Comparison of ENCODE assay signal across 8 mouse cellular contexts in genomic region chr9:44108269-44109055, GRCm38 (mm10). TPM values are rescaled to one million over a fixed set of nuclear protein-coding genes. Genes with fewer than 3 reads are reported as not detected.
DNase-seq lines count a peak whose midpoint lies in the region; ATAC-seq and TF ChIP-seq lines count a peak whose summit lies in the region.

No protein-coding gene starts in this region.

- TF ChIP-seq EP300 in CH12.LX (IDR thresholded peaks at IDR 0.05; ENCODE audit: low read length), result no peak

- intact Hi-C loops in heart, postnatal 10 days (cut with DNase I), result loop anchor here (2.0 to 5.0 kb wide), 2 partner anchors 42 to 121 kb away; partner anchors contain the start of gene Usp2

- DNase-seq in heart, postnatal 10 days, result no peak
- no peak for DNase-seq in CH12.LX (ENCODE audit: extremely low read depth)
- DNase-seq in right cerebral cortex, adult 2 months (ENCODE audit: low spot score in 2 of 2), result no peak
- no peak for DNase-seq in urinary bladder, postnatal 10 days (ENCODE audit: low spot score)
- no peak for DNase-seq in layer of hippocampus, adult 11-12 months (ENCODE audit: low spot score)

- H3K4me1 ChIP-seq in heart, embryonic 12.5 days (replicated peaks), result peaks cover 59% of the 10 kb centered on the region
- H3K4me1 ChIP-seq in CH12.LX (ENCODE audit: control insufficient read depth in 1 of 2, insufficient read depth in 2 of 2), result peaks cover 8 to 52% of the 10 kb centered on the region in 2 experiments
- H3K4me1 ChIP-seq in forebrain, embryonic 12.5 days, result peaks cover 55% of the 10 kb centered on the region
- H3K4me1 ChIP-seq in limb, embryonic 12.5 days (replicated peaks), result peaks cover 53% of the 10 kb centered on the region

- ATAC-seq in heart, embryonic 12.5 days (ENCODE audit: insufficient number of reproducible peaks, low FRiP score), result no peak
- no peak for ATAC-seq in forebrain, embryonic 12.5 days (ENCODE audit: low FRiP score)
- ATAC-seq in limb, embryonic 12.5 days (ENCODE audit: insufficient number of reproducible peaks, insufficient read depth, low FRiP score, low TSS enrichment, low read depth), result no peak

- peak overlapping the region; percentile 55 for H3K9ac ChIP-seq in heart, embryonic 12.5 days
- H3K9ac ChIP-seq in CH12.LX (ENCODE audit: insufficient read depth, low read depth), result no peak overlapping the region; the same call in 1 of the 2 replicates
- H3K9ac ChIP-seq in forebrain, embryonic 12.5 days, result peak overlapping the region; percentile 39; the same call in 1 of the 2 replicates
- peak overlapping the region; percentile 44; the same call in 1 of the 2 replicates for H3K9ac ChIP-seq in limb, embryonic 12.5 days (replicated peaks)

- no peak overlapping the region for H3K4me3 ChIP-seq in heart, embryonic 12.5 days
- no peak overlapping the region for H3K4me3 ChIP-seq in CH12.LX (replicated peaks in 1 of 3; ENCODE audit: low read depth in 2 of 3, low read length in 2 of 3, poor library complexity in 1 of 3)
- H3K4me3 ChIP-seq in forebrain, embryonic 12.5 days (replicated peaks), result 0 out of 2 replicates have a peak overlapping the region, but pooled peaks have one; percentile 11
- no peak overlapping the region for H3K4me3 ChIP-seq in limb, embryonic 12.5 days (replicated peaks)

- H3K36me3 ChIP-seq in heart, embryonic 12.5 days, result peaks cover 11% of the 10 kb centered on the region
- H3K36me3 ChIP-seq in CH12.LX (replicated peaks in 1 of 2; ENCODE audit: control insufficient read depth in 1 of 2, insufficient read depth in 1 of 2, low read length in 1 of 2), result peaks cover 36 to 68% of the 10 kb centered on the region in 2 experiments
- peaks cover 37% of the 10 kb centered on the region for H3K36me3 ChIP-seq in forebrain, embryonic 12.5 days (replicated peaks)
- peaks cover 54% of the 10 kb centered on the region for H3K36me3 ChIP-seq in limb, embryonic 12.5 days

- H3K79me2 ChIP-seq in CH12.LX (replicated peaks; ENCODE audit: control insufficient read depth, extremely low read depth, insufficient read depth, poor library complexity, severe bottlenecking), result peaks cover 42% of the 10 kb centered on the region

- TF ChIP-seq CTCF in CH12.LX (conservative IDR thresholded peaks at IDR 0.05 in 1 of 2, IDR thresholded peaks at IDR 0.05 in 1 of 2; ENCODE audit: low read depth in 2 of 2, low read length in 2 of 2), result no peak

- H3K9me3 ChIP-seq in heart, embryonic 12.5 days (replicated peaks), result no peaks in the 10 kb centered on the region
- H3K9me3 ChIP-seq in CH12.LX (replicated peaks; ENCODE audit: low read length), result no peaks in the 10 kb centered on the region
- H3K9me3 ChIP-seq in forebrain, embryonic 12.5 days, result no peaks in the 10 kb centered on the region
- no peaks in the 10 kb centered on the region for H3K9me3 ChIP-seq in limb, embryonic 12.5 days

- in situ Hi-C loops in CH12.LX (cut with MboI; ENCODE audit: low pct_ligation_motif_present, low pct_unique_long_range_greater_than_20kb, low sequenced_read_pairs), result no loop called here

- peak overlapping the region; percentile 56 for H3K4me2 ChIP-seq in heart, embryonic 12.5 days
- 0 out of 2 replicates have a peak overlapping the region, but pooled peaks have one; percentile 64 for H3K4me2 ChIP-seq in CH12.LX (ENCODE audit: insufficient read depth, low read depth, poor library complexity, severe bottlenecking)
- H3K4me2 ChIP-seq in forebrain, embryonic 12.5 days, result peak overlapping the region; percentile 41
- peak overlapping the region; percentile 54 for H3K4me2 ChIP-seq in limb, embryonic 12.5 days

- no peaks in the 10 kb centered on the region for H3K27me3 ChIP-seq in heart, embryonic 12.5 days (replicated peaks)
- no peaks in the 10 kb centered on the region for H3K27me3 ChIP-seq in CH12.LX (replicated peaks)
- H3K27me3 ChIP-seq in forebrain, embryonic 12.5 days, result no peaks in the 10 kb centered on the region
- H3K27me3 ChIP-seq in limb, embryonic 12.5 days, result no peaks in the 10 kb centered on the region; the same call in 1 of the 2 replicates

- dilution Hi-C loops in CH12.LX (cut with MboI; ENCODE audit: extremely low pct_ligation_motif_present, extremely low pct_unique_long_range_greater_than_20kb, low sequenced_read_pairs), result no loop called here

- no peak for TF ChIP-seq POLR2A in CH12.LX (IDR thresholded peaks at IDR 0.05; ENCODE audit: low read depth, low read length)

- TF ChIP-seq RAD21 in CH12.LX (IDR thresholded peaks at IDR 0.05; ENCODE audit: low read depth, low read length), result no peak

- H3K27ac ChIP-seq in heart, embryonic 12.5 days (ENCODE audit: poor library complexity, severe bottlenecking), result no peak overlapping the region; the same call in 1 of the 2 replicates
- H3K27ac ChIP-seq in CH12.LX (ENCODE audit: insufficient read depth, low read depth), result no peak overlapping the region
- no peak overlapping the region for H3K27ac ChIP-seq in forebrain, embryonic 12.5 days
- H3K27ac ChIP-seq in limb, embryonic 12.5 days, result no peak overlapping the region

- WGBS in heart, embryonic 12.5 days, result 78% methylated on average over 31 of the region's 31 CpGs
- 85% methylated on average over 31 of the region's 31 CpGs for WGBS in forebrain, embryonic 12.5 days
- 80% methylated on average over 31 of the region's 31 CpGs for WGBS in limb, embryonic 12.5 days

TF ChIP-seq in CH12.LX, 34 proteins besides CTCF, POLR2A, EP300 and RAD21:
- TF ChIP-seq BHLHE40 (IDR thresholded peaks at IDR 0.05; ENCODE audit: low read depth, low read length) (no peak), E2F4 (IDR thresholded peaks at IDR 0.05; ENCODE audit: insufficient replicate concordance, low read depth, low read length) (no peak)

RNA-seq across cellular contexts. Expression of gene C1qtnf5, which starts 1.4 kb away (rescaled TPM):
- 0.67 and 1.1 TPM in 2 replicates for polyA plus RNA-seq in heart, embryonic 12.5 days (2016; fragmentation: Nextera tagmentation; extraction: Ambion mirVana)
- total RNA-seq in heart, postnatal 10 days (2021), result 10 to 100 TPM; 15.5 to 21.3 TPM
- total RNA-seq in CH12.LX (2012; rRNA removed) (not detected in 2 replicates), CH12.LX (2014; rRNA removed) (not detected in 2 replicates)
- not detected in 2 replicates for polyA plus RNA-seq in CH12.LX (2012; ENCODE audit: insufficient read length, low read depth)
- 0.58 and 0.73 TPM in 2 replicates for polyA plus RNA-seq in forebrain, embryonic 12.5 days (2016; fragmentation: Nextera tagmentation; extraction: Ambion mirVana)
- 0.84 TPM in 1 of 2 replicates, not detected in the other for polyA plus RNA-seq in limb, embryonic 12.5 days (2016; fragmentation: Nextera tagmentation; extraction: Ambion mirVana)

RNA-seq across cellular contexts. Expression of gene Gm49380, which starts 4.8 kb away (rescaled TPM):
- 0.20 TPM in 1 of 2 replicates, not detected in the other for polyA plus RNA-seq in heart, embryonic 12.5 days (2016; fragmentation: Nextera tagmentation; extraction: Ambion mirVana)
- total RNA-seq in heart, postnatal 10 days (2021), result under 1 TPM; 0.10 to 0.12 TPM
- total RNA-seq in CH12.LX (2012; rRNA removed) (not detected in 2 replicates), CH12.LX (2014; rRNA removed) (not detected in 2 replicates)
- not detected in 2 replicates for polyA plus RNA-seq in CH12.LX (2012; ENCODE audit: insufficient read length, low read depth)
- 0.14 and 0.36 TPM in 2 replicates for polyA plus RNA-seq in forebrain, embryonic 12.5 days (2016; fragmentation: Nextera tagmentation; extraction: Ambion mirVana)
- polyA plus RNA-seq in limb, embryonic 12.5 days (2016; fragmentation: Nextera tagmentation; extraction: Ambion mirVana), result 0.08 and 0.17 TPM in 2 replicates

RNA-seq across cellular contexts. Expression of gene Rnf26, which starts 4.9 kb away (rescaled TPM):
- 48.4 and 51.3 TPM in 2 replicates for polyA plus RNA-seq in heart, embryonic 12.5 days (2016; fragmentation: Nextera tagmentation; extraction: Ambion mirVana)
- total RNA-seq in heart, postnatal 10 days (2021), result 10 to 100 TPM; 18.1 TPM
- total RNA-seq in CH12.LX (2012; rRNA removed), result 15.3 and 15.4 TPM in 2 replicates
- total RNA-seq in CH12.LX (2014; rRNA removed), result 9.2 and 11.7 TPM in 2 replicates
- 31.5 and 40.0 TPM in 2 replicates for polyA plus RNA-seq in CH12.LX (2012; ENCODE audit: insufficient read length, low read depth)
- polyA plus RNA-seq in forebrain, embryonic 12.5 days (2016; fragmentation: Nextera tagmentation; extraction: Ambion mirVana), result 69.6 and 69.9 TPM in 2 replicates
- polyA plus RNA-seq in limb, embryonic 12.5 days (2016; fragmentation: Nextera tagmentation; extraction: Ambion mirVana), result 89.6 and 91.4 TPM in 2 replicates

RNA-seq across cellular contexts. Expression of gene Mfrp, which starts 6.9 kb away (rescaled TPM):
- not detected in 2 replicates for polyA plus RNA-seq in heart, embryonic 12.5 days (2016; fragmentation: Nextera tagmentation; extraction: Ambion mirVana)
- total RNA-seq in heart, postnatal 10 days (2021), result not detected
- total RNA-seq in CH12.LX (2012; rRNA removed) (0.04 TPM in 1 of 2 replicates, not detected in the other), CH12.LX (2014; rRNA removed) (not detected in 2 replicates)
- not detected in 2 replicates for polyA plus RNA-seq in CH12.LX (2012; ENCODE audit: insufficient read length, low read depth)
- polyA plus RNA-seq in forebrain, embryonic 12.5 days (2016; fragmentation: Nextera tagmentation; extraction: Ambion mirVana), result 0.27 and 0.33 TPM in 2 replicates
- 0.29 and 0.40 TPM in 2 replicates for polyA plus RNA-seq in limb, embryonic 12.5 days (2016; fragmentation: Nextera tagmentation; extraction: Ambion mirVana)

RNA-seq across cellular contexts. Expression of gene Mcam, which starts 25.8 kb away (rescaled TPM):
- 129 and 130 TPM in 2 replicates for polyA plus RNA-seq in heart, embryonic 12.5 days (2016; fragmentation: Nextera tagmentation; extraction: Ambion mirVana)
- total RNA-seq in heart, postnatal 10 days (2021), result 100 to 1,000 TPM; 147 to 156 TPM
- 0.98 and 1.1 TPM in 2 replicates for total RNA-seq in CH12.LX (2012; rRNA removed)
- total RNA-seq in CH12.LX (2014; rRNA removed), result 0.56 and 0.73 TPM in 2 replicates
- 0.40 and 0.57 TPM in 2 replicates for polyA plus RNA-seq in CH12.LX (2012; ENCODE audit: insufficient read length, low read depth)
- 13.4 and 14.2 TPM in 2 replicates for polyA plus RNA-seq in forebrain, embryonic 12.5 days (2016; fragmentation: Nextera tagmentation; extraction: Ambion mirVana)
- polyA plus RNA-seq in limb, embryonic 12.5 days (2016; fragmentation: Nextera tagmentation; extraction: Ambion mirVana), result 18.0 and 18.1 TPM in 2 replicates
